Mouse (Mus musculus): ENCODE data around the gene Midn.
"Not testable (repeated sequence)": the region's sequence is repeated elsewhere in the genome, so short reads cannot be mapped to it uniquely, and the experiment has no call there.

Gene Midn

GRCm38 (mm10) chr10:80159021-80159560 is 11.0 kb downstream of the Midn start:
- peak; percentile 66 to 76 for DNase-seq

- peak; percentile 98 to 99 for DNase-seq
Measured at GRCm38 (mm10) chr10:80159561-80160454, 11.7 kb downstream of the Midn start.

- peak; percentile 97 for DNase-seq
Measured at GRCm38 (mm10) chr10:80160455-80161371, 12.6 kb downstream of the Midn start.

- peak; percentile 61 for DNase-seq
Measured at GRCm38 (mm10) chr10:80161522-80162242, 13.6 kb downstream of the Midn start.

GRCm38 (mm10) chr10:80162243-80162608 is 14.2 kb downstream of the Midn start:
- no peak for DNase-seq

- DNase-seq = no peak
Measured at GRCm38 (mm10) chr10:80162716-80163299, 14.7 kb downstream of the Midn start.

GRCm38 (mm10) chr10:80163721-80164120 is 15.6 kb downstream of the Midn start:
- DNase-seq = peak in 1 of 2 experiments; percentile 24

- DNase-seq = peak in 1 of 2 experiments; percentile 39
Measured at GRCm38 (mm10) chr10:80164161-80164997, 16.3 kb downstream of the Midn start.

GRCm38 (mm10) chr10:80164998-80165344 is 16.9 kb downstream of the Midn start:
- peak; percentile 98 for DNase-seq

GRCm38 (mm10) chr10:80165392-80166128 is 17.5 kb downstream of the Midn start, which contains the start of gene Cirbp:
Cirbp (plus strand) TSS chr10:80165985.
- DNase-seq = peak; percentile 59 to 63

GRCm38 (mm10) chr10:80166136-80166535 is 18.1 kb downstream of the Midn start:
- not testable (repeated sequence) for DNase-seq

- DNase-seq = peak; percentile 98 to 99
Measured at GRCm38 (mm10) chr10:80167460-80168037, 19.5 kb downstream of the Midn start.

- peak; percentile 95 to 97 for DNase-seq
Measured at GRCm38 (mm10) chr10:80168038-80168661, 20.1 kb downstream of the Midn start.

- DNase-seq = no peak
Measured at GRCm38 (mm10) chr10:80169070-80169469, 21.0 kb downstream of the Midn start.

GRCm38 (mm10) chr10:80169651-80170050 is 21.6 kb downstream of the Midn start:
- no peak for DNase-seq

GRCm38 (mm10) chr10:80170052-80170451 is 22.0 kb downstream of the Midn start:
- DNase-seq = no peak

GRCm38 (mm10) chr10:80170601-80171021 is 22.5 kb downstream of the Midn start:
- DNase-seq = no peak

GRCm38 (mm10) chr10:80171252-80171651 is 23.2 kb downstream of the Midn start:
- DNase-seq = no peak

- no peak for DNase-seq
Measured at GRCm38 (mm10) chr10:80171760-80172526, 23.9 kb downstream of the Midn start.
